Mouse (Mus musculus) bone marrow, adult 2 months (tissue): ENCODE results near the gene Ppp6r3.

Experiments used
- CTCF ChIP-seq: fragments of 200-500 bp; IDR thresholded peaks from 2 replicates; pipeline ENCODE4 v1.5.1; 2011; ENCODE audit warnings: low read length, control low read depth; ENCODE audit not compliant: control insufficient read depth, insufficient read depth
- POLR2A ChIP-seq: fragments of 200-500 bp; IDR thresholded peaks from 2 replicates; pipeline ENCODE4 v1.6.1; 2011; ENCODE audit warnings: low read depth, mild to moderate bottlenecking, control low read depth, low read length, borderline replicate concordance; ENCODE audit not compliant: control insufficient read depth

GRCm38 (mm10) chr19:3436840-3437239 is 138.7 kb downstream of the Ppp6r3 start:
- TF ChIP-seq CTCF (peak; percentile 78), POLR2A (no peak)
